Mouse (Mus musculus): ENCODE data around the gene Med12l. TPM values are rescaled to one million over a fixed set of nuclear protein-coding genes. Genes with fewer than 3 reads are reported as not detected.
"Not testable (repeated sequence)": the region's sequence is repeated elsewhere in the genome, so short reads cannot be mapped to it uniquely, and the experiment has no call there.

Med12l gene
- polyA plus RNA-seq, 1 experiment = not detected

- no peaks in the 10 kb centered on the region for H3K36me3 ChIP-seq (ENCODE audit: control insufficient read depth)
Measured at GRCm38 (mm10) chr3:59139651-59140051, 134.0 kb downstream of the Med12l start.

GRCm38 (mm10) chr3:59140115-59140514 is 134.5 kb downstream of the Med12l start:
- Histone ChIP-seq H3K4me3 (replicated peaks) (no peak overlapping the region), H3K27me3 (ENCODE audit: control insufficient read depth) (no peaks in the 10 kb centered on the region), H3K36me3 (ENCODE audit: control insufficient read depth) (no peaks in the 10 kb centered on the region), H3K9me3 (ENCODE audit: control insufficient read depth, low read length) (no peaks in the 10 kb centered on the region), H3K4me1 (ENCODE audit: control insufficient read depth) (no peaks in the 10 kb centered on the region)
- TF ChIP-seq TAL1 (IDR thresholded peaks at IDR 0.05; ENCODE audit: low read length) (no peak), GATA1 (IDR thresholded peaks at IDR 0.05; ENCODE audit: low read length) (no peak)

More at GRCm38 (mm10) chr3:59139651-59140051, 134.0 kb downstream of the Med12l start:
- Histone ChIP-seq H3K4me1 (ENCODE audit: control insufficient read depth) (no peaks in the 10 kb centered on the region), H3K9me3 (ENCODE audit: control insufficient read depth, low read length) (no peaks in the 10 kb centered on the region), H3K27me3 (ENCODE audit: control insufficient read depth) (no peaks in the 10 kb centered on the region), H3K4me3 (replicated peaks) (no peak overlapping the region)
- TF ChIP-seq TAL1 (IDR thresholded peaks at IDR 0.05; ENCODE audit: low read length) (no peak), GATA1 (IDR thresholded peaks at IDR 0.05; ENCODE audit: low read length) (no peak)

GRCm38 (mm10) chr3:59140941-59141340 is 135.3 kb downstream of the Med12l start:
- H3K36me3 ChIP-seq (ENCODE audit: control insufficient read depth); H3K27me3 ChIP-seq (ENCODE audit: control insufficient read depth); H3K4me1 ChIP-seq (ENCODE audit: control insufficient read depth); H3K9me3 ChIP-seq (ENCODE audit: control insufficient read depth, low read length); H3K4me3 ChIP-seq (replicated peaks): not testable (repeated sequence)

- no peak for TF ChIP-seq TAL1 (IDR thresholded peaks at IDR 0.05; ENCODE audit: low read length)
- TF ChIP-seq GATA1 (IDR thresholded peaks at IDR 0.05; ENCODE audit: low read length) = no peak
- Histone ChIP-seq H3K4me3 (replicated peaks) (no peak overlapping the region), H3K27me3 (ENCODE audit: control insufficient read depth) (no peaks in the 10 kb centered on the region), H3K4me1 (ENCODE audit: control insufficient read depth) (no peaks in the 10 kb centered on the region), H3K36me3 (ENCODE audit: control insufficient read depth) (no peaks in the 10 kb centered on the region), H3K9me3 (ENCODE audit: control insufficient read depth, low read length) (no peaks in the 10 kb centered on the region)
Measured at GRCm38 (mm10) chr3:59141507-59142305, 136.1 kb downstream of the Med12l start.

- no peaks in the 10 kb centered on the region for H3K4me1 ChIP-seq (ENCODE audit: control insufficient read depth)
- no peaks in the 10 kb centered on the region for H3K27me3 ChIP-seq (ENCODE audit: control insufficient read depth)
- no peak for TF ChIP-seq TAL1 (IDR thresholded peaks at IDR 0.05; ENCODE audit: low read length)
- TF ChIP-seq GATA1 (IDR thresholded peaks at IDR 0.05; ENCODE audit: low read length) = no peak
- H3K9me3 ChIP-seq (ENCODE audit: control insufficient read depth, low read length) = no peaks in the 10 kb centered on the region
- H3K36me3 ChIP-seq (ENCODE audit: control insufficient read depth) = no peaks in the 10 kb centered on the region
- no peak overlapping the region for H3K4me3 ChIP-seq (replicated peaks)
Measured at GRCm38 (mm10) chr3:59145194-59145593, 139.6 kb downstream of the Med12l start.

- H3K4me3 ChIP-seq (replicated peaks) = no peak overlapping the region
- no peaks in the 10 kb centered on the region for H3K36me3 ChIP-seq (ENCODE audit: control insufficient read depth)
- no peaks in the 10 kb centered on the region for H3K9me3 ChIP-seq (ENCODE audit: control insufficient read depth, low read length)
- no peaks in the 10 kb centered on the region for H3K4me1 ChIP-seq (ENCODE audit: control insufficient read depth)
- H3K27me3 ChIP-seq (ENCODE audit: control insufficient read depth) = no peaks in the 10 kb centered on the region
- TF ChIP-seq GATA1 (IDR thresholded peaks at IDR 0.05; ENCODE audit: low read length) (no peak), TAL1 (IDR thresholded peaks at IDR 0.05; ENCODE audit: low read length) (no peak)
Measured at GRCm38 (mm10) chr3:59149646-59150045, 144.0 kb downstream of the Med12l start.

GRCm38 (mm10) chr3:59150624-59151023 is 145.0 kb downstream of the Med12l start:
- no peak for TF ChIP-seq GATA1 (IDR thresholded peaks at IDR 0.05; ENCODE audit: low read length)
- no peak for TF ChIP-seq TAL1 (IDR thresholded peaks at IDR 0.05; ENCODE audit: low read length)
- Histone ChIP-seq H3K4me3 (replicated peaks) (no peak overlapping the region), H3K36me3 (ENCODE audit: control insufficient read depth) (no peaks in the 10 kb centered on the region), H3K9me3 (ENCODE audit: control insufficient read depth, low read length) (no peaks in the 10 kb centered on the region), H3K4me1 (ENCODE audit: control insufficient read depth) (no peaks in the 10 kb centered on the region), H3K27me3 (ENCODE audit: control insufficient read depth) (no peaks in the 10 kb centered on the region)

GRCm38 (mm10) chr3:59153424-59153823 is 147.8 kb downstream of the Med12l start, which contains the start of gene P2ry14:
P2ry14 (minus strand) TSS chr3:59153618.
- Histone ChIP-seq H3K36me3 (ENCODE audit: control insufficient read depth) (no peaks in the 10 kb centered on the region), H3K27me3 (ENCODE audit: control insufficient read depth) (no peaks in the 10 kb centered on the region), H3K4me3 (replicated peaks) (no peak within 1 kb of the TSS), H3K4me1 (ENCODE audit: control insufficient read depth) (no peaks in the 10 kb centered on the region), H3K9me3 (ENCODE audit: control insufficient read depth, low read length) (no peaks in the 10 kb centered on the region)
- TF ChIP-seq GATA1 (IDR thresholded peaks at IDR 0.05; ENCODE audit: low read length) (no peak), TAL1 (IDR thresholded peaks at IDR 0.05; ENCODE audit: low read length) (no peak)

GRCm38 (mm10) chr3:59154888-59155287 is 149.3 kb downstream of the Med12l start:
- H3K9me3 ChIP-seq (ENCODE audit: control insufficient read depth, low read length) = no peaks in the 10 kb centered on the region
- TF ChIP-seq GATA1 (IDR thresholded peaks at IDR 0.05; ENCODE audit: low read length) (no peak), TAL1 (IDR thresholded peaks at IDR 0.05; ENCODE audit: low read length) (no peak)
- no peaks in the 10 kb centered on the region for H3K27me3 ChIP-seq (ENCODE audit: control insufficient read depth)
- no peaks in the 10 kb centered on the region for H3K4me1 ChIP-seq (ENCODE audit: control insufficient read depth)
- no peak overlapping the region for H3K4me3 ChIP-seq (replicated peaks)
- H3K36me3 ChIP-seq (ENCODE audit: control insufficient read depth) = no peaks in the 10 kb centered on the region

Measured in erythroblast, embryonic 14.5 days (primary cell).